Mouse (Mus musculus) MEL (cell line): Measurements from ENCODE around the gene Znrf1.

Experiments
- CTCF ChIP-seq, 3 experiments: IDR thresholded peaks in 2 of 3; conservative IDR thresholded peaks in 1 of 3; 2 replicates each; pipeline ENCODE4 v1.5.1; 2011 to 2012; ENCODE audit warnings: low read length in 3 of 3, low read depth in 2 of 3, mild to moderate bottlenecking in 2 of 3, improper control_type of control experiment in 1 of 3, inconsistent platforms in 1 of 3, mixed read lengths in 1 of 3, moderate library complexity in 1 of 3; ENCODE audit not compliant: control insufficient read depth in 1 of 3, insufficient read depth in 1 of 3, poor library complexity in 1 of 3, severe bottlenecking in 1 of 3
- EP300 ChIP-seq, 2 experiments: IDR thresholded peaks; 2 replicates each; pipeline ENCODE4 v1.6.1; 2011; ENCODE audit warnings: improper control_type of control experiment in 2 of 2, low read length in 2 of 2, low read depth in 1 of 2, mild to moderate bottlenecking in 1 of 2
- MAX ChIP-seq: IDR thresholded peaks from 2 replicates; pipeline ENCODE4 v1.6.1; 2011; ENCODE audit warnings: low read length, improper control_type of control experiment
- MAZ ChIP-seq: IDR thresholded peaks from 2 replicates; pipeline ENCODE4 v1.6.1; 2012; ENCODE audit warnings: low read depth, mild to moderate bottlenecking, inconsistent platforms, low read length, improper control_type of control experiment
- POLR2A ChIP-seq, 2 experiments: IDR thresholded peaks; 2 replicates each; pipeline ENCODE4 v1.6.1; 2011 to 2012; ENCODE audit warnings: low read length in 2 of 2, mild to moderate bottlenecking in 2 of 2, control low read depth in 1 of 2, improper control_type of control experiment in 1 of 2, low read depth in 1 of 2, moderate library complexity in 1 of 2; ENCODE audit not compliant: control insufficient read depth in 1 of 2, insufficient read depth in 1 of 2, poor library complexity in 1 of 2
- POLR2AphosphoS2 ChIP-seq: IDR thresholded peaks from 2 replicates; pipeline ENCODE4 v1.6.1; 2011; ENCODE audit warnings: low read length, improper control_type of control experiment
- RCOR1 ChIP-seq: IDR thresholded peaks from 2 replicates; pipeline ENCODE4 v1.6.1; 2012; ENCODE audit warnings: low read depth, mild to moderate bottlenecking, inconsistent platforms, low read length, improper control_type of control experiment
- TAL1 ChIP-seq: IDR thresholded peaks from 2 replicates; pipeline ENCODE4 v1.6.1; 2012; ENCODE audit warnings: mild to moderate bottlenecking, inconsistent platforms, low read length, moderate library complexity, mixed read lengths
- USF1 ChIP-seq: IDR thresholded peaks from 2 replicates; pipeline ENCODE4 v1.6.1; 2014; ENCODE audit warnings: low read depth, mild to moderate bottlenecking, inconsistent platforms, low read length, improper control_type of control experiment, moderate library complexity
- ZNF384 ChIP-seq: IDR thresholded peaks from 2 replicates; pipeline ENCODE4 v1.6.1; 2012; ENCODE audit warnings: low read depth, mild to moderate bottlenecking, inconsistent platforms, low read length, improper control_type of control experiment

DNA sequence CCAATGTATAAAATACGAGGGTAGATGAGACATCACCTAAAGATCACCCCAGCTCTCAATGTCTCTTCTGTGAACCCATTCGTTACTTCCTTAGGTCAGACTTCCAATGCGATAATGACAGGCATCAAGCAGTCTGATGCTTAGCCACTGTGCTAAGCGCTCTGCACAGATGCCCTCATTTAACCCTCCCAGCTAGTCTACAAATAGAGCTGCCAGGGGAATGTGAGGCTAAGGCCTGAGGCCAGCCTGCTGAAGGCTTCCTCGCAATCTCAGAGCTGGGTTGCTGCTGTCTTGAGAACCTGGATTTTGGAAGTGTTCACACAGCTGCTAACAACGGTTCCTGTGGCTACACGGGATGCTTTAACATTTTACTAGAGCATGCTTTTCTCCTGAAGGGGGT lies 23.0 kb upstream of the Znrf1 start:
- TF ChIP-seq POLR2A (IDR thresholded peaks at IDR 0.05; ENCODE audit: control insufficient read depth in 1 of 2, insufficient read depth in 1 of 2, low read depth in 1 of 2, low read length in 2 of 2, poor library complexity in 1 of 2) = no peak
- TF ChIP-seq POLR2AphosphoS2 = no peak
- no peak for TF ChIP-seq EP300 (IDR thresholded peaks at IDR 0.05; ENCODE audit: low read depth in 1 of 2, low read length in 2 of 2)
- TF ChIP-seq CTCF (IDR thresholded peaks at IDR 0.05 in 2 of 3, conservative IDR thresholded peaks at IDR 0.05 in 1 of 3; ENCODE audit: control insufficient read depth in 1 of 3, insufficient read depth in 1 of 3, low read depth in 2 of 3, low read length in 3 of 3, poor library complexity in 1 of 3, severe bottlenecking in 1 of 3) = no peak
- TF ChIP-seq MAX = no peak
- no peak for TF ChIP-seq MAZ
- no peak for TF ChIP-seq ZNF384
- no peak for TF ChIP-seq RCOR1
- TF ChIP-seq USF1 = no peak
- TF ChIP-seq TAL1 = no peak
